Mouse (Mus musculus) left cerebral cortex, adult 18-20 months (tissue): ENCODE results near the gene Kat5. TPM values are rescaled to one million over a fixed set of nuclear protein-coding genes. Genes with fewer than 3 reads are reported as not detected.

Experiments used
- DNase-seq, 2 experiments: peaks; one replicate each; pipeline ENCODE4 v3.0.0; 2021 to 2022; ENCODE audit warnings: low spot score in 2 of 2, mixed read lengths in 1 of 2
- total RNA-seq, 2 experiments: library from RNA; stranded (reverse); gene quantifications; 2 replicates each; pipeline ENCODE4 v1.2.3; 2021

The Kat5 gene
- total RNA-seq, 2 experiments from 2014 or later, result 92.6 to 96.3 TPM

GRCm38 (mm10) chr19:5636036-5636570 is 26.1 kb upstream of the Kat5 start:
- DNase-seq, result no peak

- DNase-seq, result no peak
Observed at GRCm38 (mm10) chr19:5632120-5632519, 22.1 kb upstream of the Kat5 start.

DNA sequence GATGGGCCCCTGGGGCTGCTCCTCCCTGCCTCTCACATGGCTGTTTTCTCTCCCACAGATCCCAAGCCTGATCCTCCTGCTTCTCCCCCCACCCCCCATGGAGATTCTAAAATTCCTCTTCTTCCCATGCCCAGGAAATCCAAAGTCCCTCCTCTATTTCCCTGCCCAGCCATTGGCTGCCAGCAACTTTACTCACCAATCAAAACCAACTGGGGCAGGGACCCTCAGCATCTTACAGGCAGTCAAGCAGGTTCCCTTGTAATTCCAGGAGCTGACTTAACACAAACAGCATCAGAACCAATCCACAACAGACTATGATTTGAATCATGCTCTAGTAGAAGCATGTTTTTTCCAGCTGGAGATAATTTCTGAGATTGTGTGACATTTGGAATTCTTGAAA is 19.9 kb upstream of the Kat5 start:
- DNase-seq, result no peak

GRCm38 (mm10) chr19:5625311-5625710 is 15.3 kb upstream of the Kat5 start:
- DNase-seq, result no peak

- DNase-seq, result no peak
Observed at GRCm38 (mm10) chr19:5621884-5622283, 11.8 kb upstream of the Kat5 start.

DNA sequence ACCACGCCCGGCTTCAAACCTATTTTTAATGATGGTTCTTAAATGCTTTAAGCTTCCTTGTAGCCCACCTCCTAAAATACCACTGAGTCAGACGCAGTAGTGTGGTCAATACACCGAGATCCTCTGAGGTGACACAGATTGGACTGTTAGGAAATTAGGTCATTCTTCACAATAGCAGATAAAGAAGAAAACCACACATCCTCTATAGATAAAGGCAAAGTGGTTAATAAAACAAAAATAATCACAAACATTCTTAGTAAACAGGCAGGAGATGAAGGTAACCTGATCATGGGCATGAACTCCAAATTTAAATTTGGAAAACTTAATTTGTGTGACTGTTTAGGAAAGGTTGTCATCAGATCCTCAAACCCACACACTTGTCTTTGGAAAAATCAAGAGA is 10.0 kb upstream of the Kat5 start:
- DNase-seq, result no peak

- no peak for DNase-seq
Observed at GRCm38 (mm10) chr19:5614953-5615352, 4.9 kb upstream of the Kat5 start.

- DNase-seq, result no peak
Observed at GRCm38 (mm10) chr19:5612762-5613411, 2.9 kb upstream of the Kat5 start.

GRCm38 (mm10) chr19:5611973-5612372 is 1.9 kb upstream of the Kat5 start:
- no peak for DNase-seq

DNA sequence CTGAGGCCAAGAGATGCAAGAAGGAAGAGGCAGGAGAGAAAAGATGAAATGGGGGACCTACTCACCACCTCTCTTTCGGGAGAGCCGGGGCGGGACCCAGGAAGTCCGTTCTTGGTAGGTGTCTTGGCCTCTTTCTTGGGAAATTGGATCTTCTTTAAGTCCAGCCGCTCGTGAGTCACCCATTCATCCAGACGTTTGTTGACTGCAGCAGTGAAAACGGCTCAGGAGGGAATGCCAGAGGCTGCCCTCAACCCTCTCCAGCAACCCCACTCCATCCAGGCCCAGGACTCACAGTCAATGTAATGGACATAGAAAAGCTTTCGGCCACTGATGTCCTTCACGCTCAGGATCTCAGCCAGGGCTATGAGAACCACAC is 878 bp downstream of the Kat5 start:
- DNase-seq, result no peak

DNA sequence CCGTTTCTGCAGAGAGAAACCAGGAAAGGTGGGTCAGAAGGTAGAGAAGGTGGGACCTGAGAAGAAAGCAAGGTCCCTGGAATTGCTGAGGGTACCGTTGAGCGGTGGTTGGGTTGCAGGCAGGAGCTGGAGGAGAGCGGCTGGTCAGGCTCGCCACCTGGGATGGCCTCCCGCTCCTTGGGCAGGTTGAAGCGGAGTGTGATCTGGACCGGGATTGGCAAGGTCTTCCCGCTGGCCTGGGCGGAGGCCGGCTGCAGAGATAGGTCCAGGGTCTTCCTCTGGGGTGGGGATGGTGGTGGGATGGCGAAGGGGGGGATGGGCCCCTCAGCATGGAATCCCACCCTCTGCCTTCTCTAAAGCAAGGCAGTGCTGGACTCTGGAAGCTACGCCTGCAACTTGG is 1.3 kb downstream of the Kat5 start:
- no peak for DNase-seq

- DNase-seq, result no peak
Observed at GRCm38 (mm10) chr19:5607705-5608410, 2.2 kb downstream of the Kat5 start.

DNA sequence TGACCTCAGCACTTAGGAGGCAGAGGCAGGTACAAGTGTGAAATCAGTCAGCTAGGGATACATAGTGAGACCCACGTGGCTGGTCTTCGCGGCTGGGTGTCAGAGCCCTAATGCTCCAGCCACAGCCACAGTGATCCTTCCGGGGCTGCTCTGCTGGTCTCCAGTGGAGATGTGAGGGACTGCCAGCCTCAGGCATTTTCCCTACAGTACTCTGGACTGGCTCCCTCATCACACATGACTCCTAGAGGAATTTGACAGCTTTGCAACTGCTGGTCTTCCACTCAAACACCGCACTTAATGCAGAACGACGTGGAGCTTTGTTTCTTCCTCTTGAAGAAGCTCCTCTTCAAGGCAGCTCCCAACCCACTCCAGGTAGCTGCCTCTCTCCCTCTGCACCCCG is 3.8 kb downstream of the Kat5 start:
- DNase-seq, result no peak

DNA sequence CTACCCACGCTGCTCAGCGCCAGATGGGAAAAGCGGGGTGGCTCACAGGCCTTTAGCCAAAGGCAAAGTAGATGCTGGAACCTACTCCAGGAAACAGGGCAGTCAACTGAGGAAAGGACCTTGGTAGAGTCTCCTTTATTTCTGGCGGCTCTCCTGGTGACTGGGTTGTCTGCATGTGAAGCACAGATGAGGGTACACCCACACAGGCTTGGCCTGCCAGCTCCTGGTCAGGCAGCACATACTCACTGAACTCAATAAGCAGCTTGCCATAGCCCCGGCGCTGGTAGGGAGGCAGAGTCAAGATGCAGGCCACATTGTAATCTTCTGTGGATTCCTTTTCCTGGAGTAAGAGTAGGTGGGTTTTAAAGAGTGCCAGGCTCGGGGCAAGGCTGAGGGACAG is 4.9 kb downstream of the Kat5 start:
- peak in 1 of 2 experiments; percentile 48 for DNase-seq

DNA sequence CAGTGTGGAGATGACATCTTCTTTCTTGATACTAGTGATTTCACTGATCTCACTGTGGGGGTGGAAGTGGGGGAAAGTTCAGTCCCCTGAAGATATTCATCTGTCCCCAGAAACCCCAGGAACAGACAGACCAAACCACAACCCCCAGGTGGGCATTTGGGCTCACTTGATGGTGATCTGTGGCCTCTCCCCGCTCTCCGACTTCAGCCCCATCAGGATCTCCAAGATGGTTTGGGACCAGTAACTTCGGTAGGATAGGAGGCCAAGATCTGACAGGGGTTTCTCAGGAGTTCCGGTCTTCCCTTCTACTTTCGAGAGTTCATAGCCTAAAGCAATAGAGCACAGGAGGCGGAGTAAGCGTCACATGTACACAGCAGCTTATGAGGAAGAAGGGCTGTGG is 6.4 kb downstream of the Kat5 start:
- DNase-seq, result no peak

- peak; percentile 71 to 83 for DNase-seq
Observed at GRCm38 (mm10) chr19:5601752-5602541, 8.1 kb downstream of the Kat5 start, which contains the start of gene Rnaseh2c. Gene Rnaseh2c, plus strand, starts transcription at chr19:5601873.

GRCm38 (mm10) chr19:5599224-5599623 is 10.8 kb downstream of the Kat5 start:
- no peak for DNase-seq

- DNase-seq, result no peak
Observed at GRCm38 (mm10) chr19:5591888-5592287, 18.1 kb downstream of the Kat5 start.

DNA sequence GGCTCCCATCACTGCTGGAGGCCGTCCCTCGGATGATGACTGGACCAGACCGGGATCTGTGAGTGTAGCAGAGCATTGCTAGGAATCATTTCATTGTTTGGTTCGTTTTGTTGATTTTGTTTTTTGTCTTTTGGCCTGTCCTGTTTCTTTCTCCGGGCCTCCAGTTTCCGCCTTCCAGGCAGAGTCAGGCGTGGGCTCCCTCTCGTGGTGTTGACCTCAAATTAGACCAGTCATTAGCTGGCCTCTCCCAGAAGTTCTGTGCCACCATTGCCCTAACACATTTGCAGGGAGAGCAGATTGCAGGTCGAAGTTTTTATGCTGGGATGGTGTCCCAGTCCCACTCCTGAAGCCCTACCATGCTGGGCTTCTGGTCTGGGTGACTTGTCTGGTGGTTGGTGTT is 20.9 kb downstream of the Kat5 start:
- DNase-seq, result no peak

- no peak for DNase-seq
Observed at GRCm38 (mm10) chr19:5581995-5582394, 28.0 kb downstream of the Kat5 start.

- DNase-seq, result no peak
Observed at GRCm38 (mm10) chr19:5580776-5581175, 29.3 kb downstream of the Kat5 start.

DNA sequence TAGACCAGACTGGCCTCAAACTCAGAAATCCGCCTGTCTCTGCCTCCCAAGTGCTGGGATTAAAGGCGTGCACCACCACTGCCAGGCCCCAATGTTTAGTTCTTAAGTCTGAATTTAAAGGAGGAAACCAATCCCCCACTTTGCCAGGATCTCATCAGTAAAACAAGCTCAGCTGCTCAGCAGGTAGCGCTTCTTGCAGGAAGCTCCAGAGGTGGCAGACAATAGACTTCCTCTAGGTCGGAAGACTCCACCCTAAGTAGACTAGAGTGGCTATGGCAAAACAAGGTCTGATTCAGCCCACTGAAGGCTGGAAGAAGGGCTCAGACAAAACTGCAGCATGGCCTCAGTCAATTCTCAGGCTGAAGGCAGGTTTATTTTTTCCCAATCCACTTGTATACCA is 30.1 kb downstream of the Kat5 start:
- no peak for DNase-seq
